Mouse (Mus musculus): ENCODE data around the gene Ccdc142.

Gene Ccdc142

DNA sequence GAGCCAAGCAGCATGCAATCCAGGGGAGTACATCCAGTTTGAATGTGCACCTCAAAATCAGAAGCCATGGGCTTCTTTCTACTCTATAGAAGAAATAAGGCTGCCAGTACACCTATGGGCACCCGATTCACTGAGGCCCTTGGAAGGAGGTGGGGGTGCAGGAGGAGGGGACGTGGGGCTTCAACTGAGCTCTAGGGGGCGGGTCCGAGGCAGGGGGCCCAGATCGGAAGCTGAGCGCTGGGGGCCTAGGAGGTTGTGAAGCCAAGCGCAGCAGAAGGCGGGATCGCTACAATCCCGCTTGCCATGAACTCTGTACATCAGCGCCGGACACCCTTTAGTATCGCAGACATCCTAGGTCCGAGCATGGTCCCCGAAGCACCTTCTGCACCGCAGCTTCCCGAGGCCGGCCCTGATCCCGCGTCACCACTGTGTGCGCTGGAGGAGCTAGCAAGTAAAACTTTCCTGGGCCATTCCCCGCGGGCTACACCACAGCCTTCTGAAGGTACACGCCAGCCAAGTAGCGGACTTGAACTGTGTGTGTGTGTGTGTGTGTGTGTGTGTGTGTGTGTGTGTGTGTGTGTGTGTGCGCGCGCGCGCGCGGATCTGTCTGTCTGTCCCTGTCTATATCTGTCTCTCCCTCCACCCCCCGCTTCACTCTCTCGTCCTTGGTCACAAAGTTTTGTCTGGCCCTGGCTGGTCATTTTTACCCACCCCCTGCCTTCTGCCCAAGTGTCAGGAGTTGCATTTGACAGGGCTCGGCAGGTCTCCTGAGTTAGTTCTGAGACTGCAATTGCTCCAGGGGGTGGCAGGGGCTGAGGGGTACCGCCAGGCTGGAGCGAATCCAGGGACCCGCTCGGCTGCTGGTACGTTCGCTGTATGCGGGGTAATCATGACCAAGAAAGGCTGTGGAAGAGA, 15.0 kb upstream of the Ccdc142 start, which contains the start of gene Lbx2:
Gene Lbx2, plus strand, starts transcription at position 247 of the 915 bp plus-strand sequence.
- no peak for DNase-seq

DNA sequence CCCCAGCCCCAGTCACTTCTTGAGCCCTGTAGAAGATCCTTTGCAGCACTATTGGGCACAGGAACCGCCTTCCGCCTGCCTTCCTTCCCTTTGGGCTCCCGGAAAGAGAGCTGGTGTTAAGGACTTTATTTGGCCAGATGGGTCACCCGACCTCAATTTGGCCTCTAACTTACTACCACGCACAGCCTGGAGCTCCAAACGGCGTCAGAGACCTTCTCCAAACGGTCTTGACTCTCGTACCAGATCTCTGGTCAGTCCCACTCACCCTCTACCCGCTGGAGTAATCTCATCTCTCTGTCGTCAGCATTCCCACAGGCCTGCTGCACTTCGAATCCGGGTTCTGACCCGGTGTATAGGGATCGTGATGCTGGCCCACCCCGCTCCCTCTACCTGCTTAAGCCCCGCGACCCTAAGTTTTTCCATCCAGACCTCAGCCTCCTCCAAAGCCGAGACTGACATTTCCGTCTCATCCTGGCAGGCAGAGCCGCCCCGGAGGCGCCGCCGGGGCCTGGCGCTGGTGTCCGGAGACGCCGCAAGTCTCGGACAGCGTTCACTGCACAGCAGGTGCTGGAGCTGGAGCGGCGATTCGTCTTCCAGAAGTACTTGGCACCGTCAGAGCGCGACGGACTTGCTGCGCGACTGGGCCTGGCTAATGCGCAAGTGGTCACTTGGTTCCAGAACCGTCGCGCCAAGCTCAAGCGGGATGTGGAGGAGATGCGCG, 14.0 kb upstream of the Ccdc142 start:
- no peak for DNase-seq

DNA sequence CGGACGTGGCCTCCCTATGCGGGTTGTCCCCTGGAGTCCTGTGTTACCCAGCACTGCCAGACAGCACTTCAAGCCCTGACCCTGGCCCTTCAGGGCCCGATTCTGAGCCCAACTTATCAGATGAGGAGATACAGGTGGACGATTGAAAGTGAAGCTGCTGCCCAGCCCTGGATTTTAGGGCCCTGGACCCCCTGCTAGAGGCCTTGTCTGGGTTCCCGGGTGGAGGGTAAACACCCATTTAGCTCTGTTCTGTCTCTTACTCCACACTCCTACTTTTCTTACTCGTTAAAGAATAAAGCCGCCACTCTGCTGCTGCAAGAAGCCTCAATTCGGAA, 13.5 kb upstream of the Ccdc142 start:
- no peak for DNase-seq

DNA sequence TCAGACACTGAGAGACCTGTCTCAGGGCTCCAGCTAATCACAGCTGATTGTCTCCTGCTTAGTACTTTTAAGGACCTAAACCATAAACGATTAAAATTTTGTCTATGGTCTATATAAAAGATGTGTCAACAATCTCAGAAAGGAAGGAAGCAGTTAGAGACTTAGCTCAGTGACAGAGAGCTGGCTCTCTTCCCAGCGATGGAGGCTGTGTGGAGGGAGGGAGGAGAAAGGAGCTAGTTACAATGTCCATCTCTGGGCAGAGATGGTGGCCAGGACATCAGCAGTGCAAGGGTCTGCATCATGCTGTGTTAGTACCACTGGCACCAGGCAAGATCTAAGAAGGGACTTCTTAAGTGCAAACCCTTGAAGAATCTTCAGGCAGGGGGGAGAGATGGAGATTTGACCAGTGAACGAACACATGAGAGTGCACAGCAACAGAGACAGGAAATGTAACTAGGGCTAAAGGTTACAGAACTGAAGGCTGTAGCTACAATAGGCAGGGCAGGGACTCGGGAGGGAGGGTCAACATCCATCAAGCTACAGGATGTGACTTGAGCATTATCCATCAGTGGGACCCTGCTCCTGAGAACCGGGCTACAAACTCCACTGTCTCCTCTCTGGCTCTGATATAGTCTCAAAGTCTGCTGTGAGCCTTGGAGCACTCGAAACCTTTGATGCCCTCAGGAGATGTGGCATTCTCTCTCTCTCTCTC, 8.8 kb upstream of the Ccdc142 start:
- DNase-seq: no peak

DNA sequence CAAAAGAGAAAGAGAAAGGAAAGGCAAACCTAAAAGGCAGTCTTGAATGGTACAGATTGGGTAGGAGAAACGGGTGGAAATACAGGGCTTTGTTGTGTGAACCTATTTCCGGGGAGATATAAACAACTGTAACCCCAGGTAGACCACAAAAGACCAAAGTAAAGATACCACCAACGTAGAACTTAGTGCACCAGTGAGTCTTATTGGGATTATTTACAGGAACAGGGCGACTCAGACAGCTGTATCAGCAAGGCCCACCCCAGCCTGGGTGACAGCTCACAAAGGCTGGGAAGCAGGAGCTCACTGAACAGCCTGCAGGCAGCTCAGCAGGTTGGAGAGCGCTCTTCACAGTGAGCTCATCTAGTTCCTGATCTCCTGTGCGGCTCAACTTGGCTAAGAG, 5.4 kb upstream of the Ccdc142 start:
- no peak for DNase-seq

DNA sequence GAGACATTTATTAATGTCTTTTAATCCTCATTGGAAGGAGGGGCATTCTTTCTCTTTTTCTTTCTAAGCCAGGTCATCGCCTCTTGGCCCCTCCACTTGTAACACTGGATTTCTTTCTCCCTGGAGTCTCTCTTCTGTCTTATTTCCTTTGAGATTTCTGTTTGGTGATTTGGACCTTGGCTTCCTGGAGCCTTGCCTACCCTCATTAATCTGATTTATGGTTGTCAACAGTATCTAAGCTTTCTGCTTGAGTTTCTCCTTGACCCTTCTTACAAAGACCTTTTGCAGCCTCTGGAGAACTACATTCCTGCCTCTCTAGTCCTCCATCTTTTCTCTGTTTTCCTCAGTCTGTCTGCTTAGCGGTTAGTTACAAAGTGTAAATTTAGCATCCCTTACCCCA, 3.0 kb upstream of the Ccdc142 start:
- no peak for DNase-seq

DNA sequence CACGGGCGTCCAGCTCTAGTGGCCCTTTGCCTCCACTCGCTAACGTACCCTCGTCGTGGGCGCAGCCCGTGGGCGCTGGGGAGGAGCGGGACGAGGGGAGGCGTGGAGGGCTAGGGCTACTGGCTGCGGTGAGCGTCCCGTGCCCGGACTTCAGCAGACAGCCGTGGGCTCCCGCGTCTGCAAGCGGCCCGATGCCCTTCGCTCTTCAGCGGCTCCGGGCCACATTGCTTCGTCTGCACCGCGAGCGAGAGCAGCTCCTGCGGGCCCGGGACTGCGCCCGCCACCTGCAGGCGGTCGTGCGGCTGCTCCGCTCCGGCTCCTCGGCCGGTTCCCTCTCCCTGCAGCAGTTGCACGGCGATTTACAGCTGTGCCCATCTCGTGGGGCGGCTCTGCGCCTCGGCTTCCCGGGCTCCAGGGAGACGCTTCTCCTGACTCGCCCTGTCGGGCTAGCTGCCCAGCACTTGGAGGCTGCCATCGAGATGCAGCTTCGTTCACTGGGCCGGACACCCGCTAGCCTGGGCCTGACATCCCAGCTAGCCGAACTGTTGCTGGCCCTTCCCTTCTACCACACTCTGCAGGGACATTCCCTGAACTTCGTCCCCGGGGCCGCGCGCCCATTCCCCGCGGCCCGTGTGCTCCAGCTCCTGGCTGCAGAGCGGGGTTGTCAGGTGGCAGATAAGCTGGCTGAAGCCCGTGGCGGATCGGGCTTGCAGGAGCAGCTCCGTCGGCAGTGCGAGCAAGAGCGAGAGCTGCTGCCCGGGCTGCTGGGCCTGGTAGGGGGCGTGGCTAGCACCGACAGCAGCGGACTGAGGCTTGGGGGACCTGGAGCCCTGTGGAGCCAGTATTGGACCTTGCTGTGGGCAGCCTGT, 521 bp downstream of the Ccdc142 start:
- DNase-seq: peak; percentile 59

DNA sequence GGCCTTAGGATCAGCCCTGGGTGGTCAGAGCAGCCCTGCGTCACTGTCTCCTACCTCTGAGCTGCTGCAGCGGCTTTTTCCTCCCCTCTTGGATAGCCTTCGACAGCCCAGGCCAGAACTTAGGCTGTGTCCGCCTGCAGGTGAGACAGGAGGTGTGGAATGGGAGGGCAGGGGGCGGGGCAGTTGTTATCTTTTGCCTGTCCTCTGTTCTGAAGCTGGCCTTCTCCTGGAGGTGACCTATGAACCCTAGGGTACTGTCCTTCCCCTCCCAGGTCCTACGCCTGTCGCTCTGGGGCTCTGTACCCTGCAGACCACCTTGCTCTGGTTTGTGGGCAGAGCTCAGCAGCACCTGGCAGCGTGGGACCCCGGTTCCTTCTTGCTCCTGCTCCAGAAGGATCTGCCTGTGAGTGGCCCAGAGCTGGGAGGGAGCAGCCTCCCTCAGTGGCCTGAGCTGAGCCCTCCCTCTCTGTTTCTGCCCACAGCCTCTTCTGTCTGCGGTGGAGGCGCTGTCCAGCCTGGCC, 1.8 kb downstream of the Ccdc142 start:
- DNase-seq: no peak

DNA sequence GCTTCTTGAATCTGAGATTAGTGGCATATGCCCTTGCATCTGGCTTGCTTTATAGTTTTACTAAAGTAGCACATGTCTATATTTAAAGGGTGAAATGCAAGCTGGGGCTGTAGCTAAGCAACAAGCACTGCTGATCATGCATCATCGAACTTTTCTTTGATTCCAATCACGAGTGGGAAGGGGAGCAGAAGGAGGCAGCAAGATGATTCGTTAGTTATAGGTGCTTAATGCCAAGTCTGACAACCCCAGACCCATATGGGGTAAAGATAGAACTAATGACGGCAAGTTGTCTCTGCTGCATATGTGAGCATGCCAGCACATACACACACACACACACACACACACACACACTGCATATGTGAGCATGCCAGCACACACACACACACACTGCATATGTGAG, 2.8 kb downstream of the Ccdc142 start:
- DNase-seq: no peak

DNA sequence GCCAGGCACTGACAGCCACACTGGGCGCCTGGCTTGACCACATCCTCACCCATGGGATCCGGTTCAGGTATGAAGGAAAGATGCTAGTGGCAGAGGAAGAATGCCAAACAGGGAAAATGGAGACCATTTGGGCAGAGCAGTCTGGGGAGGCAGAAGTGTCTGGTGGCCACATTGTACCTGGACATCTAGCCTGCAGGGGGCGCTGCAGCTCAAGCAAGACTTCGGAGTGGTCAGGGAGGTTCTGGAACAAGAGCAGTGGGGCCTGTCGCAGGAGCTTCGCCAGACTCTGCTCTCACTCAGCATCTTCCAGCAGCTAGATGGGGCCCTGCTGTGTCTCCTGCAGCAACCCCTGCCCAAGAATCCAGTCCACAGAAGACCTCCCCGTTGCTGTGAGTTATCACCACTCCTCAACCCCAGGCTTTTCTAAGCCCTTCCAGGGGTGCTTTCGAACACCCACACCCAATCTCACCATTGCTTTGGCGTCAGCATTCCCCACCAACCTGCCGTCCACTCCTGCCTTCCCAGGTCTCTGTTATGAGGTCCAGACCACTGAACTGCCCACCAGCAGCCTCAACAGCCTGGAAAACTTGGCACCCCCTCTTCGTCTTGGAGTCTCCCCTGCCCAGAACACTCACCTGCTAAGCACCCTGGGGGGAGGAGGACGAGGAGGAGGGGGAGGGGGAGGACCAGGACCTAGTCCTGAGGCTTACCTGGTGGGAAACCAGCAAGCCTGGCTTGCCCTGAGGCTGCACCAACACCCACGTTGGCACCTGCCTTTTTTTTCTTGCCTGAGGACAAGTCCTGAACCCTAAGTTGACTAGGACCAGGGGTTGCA, 6.4 kb downstream of the Ccdc142 start:
- DNase-seq: peak; percentile 63

DNA sequence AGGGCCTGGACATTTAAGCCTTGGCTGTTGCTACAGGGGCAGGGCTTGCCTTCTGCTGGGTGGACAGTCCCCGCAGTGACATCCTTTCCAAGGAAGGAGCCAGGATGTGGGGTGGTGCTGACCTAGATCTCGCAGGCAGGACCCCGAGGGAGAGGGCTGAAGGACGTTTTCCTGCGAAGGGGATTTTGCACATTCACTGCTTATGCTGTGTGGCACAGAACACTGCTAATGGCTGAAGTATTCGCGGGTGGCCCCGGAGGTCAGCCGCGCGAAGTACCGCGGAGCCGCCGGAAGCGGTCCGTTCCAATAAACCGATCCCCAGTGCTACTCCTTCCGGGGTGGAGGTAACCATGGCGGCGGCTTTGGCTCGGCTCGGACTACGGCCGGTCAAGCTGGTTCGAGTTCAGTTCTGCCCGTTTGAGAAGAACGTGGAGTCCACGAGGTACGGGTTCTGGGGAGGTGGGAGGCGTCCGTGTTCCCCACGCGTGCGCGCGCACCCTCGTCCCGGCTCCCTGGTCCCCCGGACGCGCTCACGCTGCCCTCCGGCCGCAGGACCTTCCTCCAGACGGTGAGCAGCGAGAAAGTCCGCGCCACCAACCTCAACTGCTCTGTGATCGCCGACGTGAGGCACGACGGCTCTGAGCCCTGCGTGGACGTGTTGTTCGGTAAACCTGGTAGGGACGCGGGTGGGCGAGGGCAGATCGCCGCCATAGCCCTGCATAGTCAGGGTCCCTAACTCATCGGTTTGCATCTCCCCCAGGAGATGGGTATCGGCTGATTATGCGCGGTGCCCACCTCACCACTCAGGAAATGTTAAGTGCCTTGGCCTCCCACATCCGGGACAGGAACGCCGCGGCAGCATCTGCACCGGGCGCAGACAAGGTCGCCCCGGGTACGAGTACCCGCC, 7.6 kb downstream of the Ccdc142 start, which contains the start of gene Mrpl53:
Gene Mrpl53, plus strand, starts transcription at position 279 of the 907 bp plus-strand sequence.
- DNase-seq: peak; percentile 81

DNA sequence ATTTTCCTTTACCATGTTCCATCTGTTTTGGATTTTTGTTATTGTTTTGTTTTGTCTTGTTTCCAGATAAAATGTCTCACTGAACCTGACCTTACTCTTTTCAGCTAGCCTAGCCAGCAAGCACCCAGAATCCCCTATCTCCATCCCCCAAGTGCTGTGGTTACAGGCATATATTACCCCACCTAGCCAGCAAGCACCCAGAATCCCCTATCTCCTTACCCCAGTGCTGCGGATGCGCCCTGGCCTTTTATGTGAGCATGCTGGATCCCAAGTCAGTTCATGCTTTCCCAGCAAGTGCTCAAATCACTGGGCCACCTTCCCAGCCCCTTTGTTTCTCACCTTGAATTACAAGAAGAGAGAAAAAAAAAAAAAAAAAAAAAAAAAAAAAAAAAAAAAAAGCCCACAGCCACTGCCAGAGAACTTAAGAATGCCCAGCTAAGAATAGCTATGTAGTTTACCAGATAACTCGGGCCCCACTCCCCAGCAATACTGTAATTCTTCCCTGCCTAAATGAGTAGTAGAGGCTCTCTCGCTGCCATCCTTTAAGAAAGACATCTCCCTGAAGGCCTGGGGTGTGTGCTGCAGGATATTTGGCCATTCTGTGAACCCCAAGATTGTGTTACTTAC, 10.2 kb downstream of the Ccdc142 start:
- no peak for DNase-seq

DNA sequence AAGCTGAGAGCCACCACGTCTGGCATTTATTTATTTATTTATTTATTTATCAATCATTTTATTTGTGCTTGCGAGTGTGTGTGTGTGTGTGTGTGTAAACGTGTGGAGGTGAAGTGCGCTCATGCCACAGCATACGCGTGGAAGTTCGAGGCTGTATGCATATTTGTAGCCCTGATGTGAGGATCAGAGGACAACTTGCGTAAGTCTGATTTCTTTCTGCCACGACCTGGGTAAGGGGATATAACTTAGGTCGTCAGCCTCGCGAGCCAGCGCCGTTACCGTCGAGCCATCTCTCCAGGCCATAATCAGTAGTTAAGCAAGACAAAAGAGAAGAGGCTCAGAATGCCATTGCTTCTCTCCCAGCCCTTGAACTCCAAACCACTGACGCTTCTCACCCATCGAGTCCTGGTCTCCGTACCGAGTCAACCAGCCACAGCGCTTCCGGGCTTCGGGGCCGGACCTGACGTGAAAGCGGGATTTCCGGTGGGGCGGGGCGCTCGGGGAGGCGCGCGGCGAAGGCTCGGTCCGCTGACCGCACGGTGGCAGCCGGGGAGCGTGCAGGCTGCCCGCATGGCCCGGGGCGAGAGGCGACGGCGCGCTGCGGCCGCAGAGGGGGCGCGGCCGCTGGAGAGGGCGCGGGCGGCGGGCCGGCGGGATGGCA, 13.7 kb downstream of the Ccdc142 start, which contains the start of gene Mogs:
Gene Mogs, plus strand, starts transcription at position 486 of the 661 bp plus-strand sequence.
- peak; percentile 94 for DNase-seq

DNA sequence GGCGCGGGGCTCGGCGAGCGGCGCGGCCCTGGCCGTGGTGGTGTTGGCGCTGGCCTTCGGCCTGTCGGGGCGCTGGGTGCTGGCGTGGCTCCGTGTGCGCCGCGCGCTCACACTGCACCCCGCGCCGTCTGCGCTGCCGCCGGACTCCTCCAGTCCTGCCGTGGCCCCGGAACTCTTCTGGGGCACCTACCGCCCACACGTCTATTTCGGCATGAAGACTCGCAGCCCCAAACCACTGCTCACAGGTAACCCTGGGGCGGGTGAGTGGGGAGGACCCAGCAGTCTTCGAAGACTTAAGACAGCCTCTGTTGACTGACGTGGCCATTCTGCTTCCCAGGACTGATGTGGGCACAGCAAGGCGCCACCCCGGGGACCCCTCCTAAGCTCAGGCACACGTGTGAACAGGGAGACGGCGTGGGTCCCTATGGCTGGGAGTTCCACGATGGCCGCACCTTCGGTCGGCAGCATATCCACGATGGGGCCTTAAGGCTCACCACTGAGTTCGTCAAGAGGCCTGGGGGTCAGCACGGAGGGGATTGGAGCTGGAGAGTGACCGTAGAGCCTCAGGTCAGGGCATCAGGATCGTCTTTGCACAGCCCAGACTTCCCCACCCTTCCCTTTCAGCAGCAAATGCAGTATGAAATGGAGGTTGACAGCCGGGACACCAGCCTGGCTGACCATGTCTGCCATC, 14.4 kb downstream of the Ccdc142 start:
- DNase-seq: no peak

DNA sequence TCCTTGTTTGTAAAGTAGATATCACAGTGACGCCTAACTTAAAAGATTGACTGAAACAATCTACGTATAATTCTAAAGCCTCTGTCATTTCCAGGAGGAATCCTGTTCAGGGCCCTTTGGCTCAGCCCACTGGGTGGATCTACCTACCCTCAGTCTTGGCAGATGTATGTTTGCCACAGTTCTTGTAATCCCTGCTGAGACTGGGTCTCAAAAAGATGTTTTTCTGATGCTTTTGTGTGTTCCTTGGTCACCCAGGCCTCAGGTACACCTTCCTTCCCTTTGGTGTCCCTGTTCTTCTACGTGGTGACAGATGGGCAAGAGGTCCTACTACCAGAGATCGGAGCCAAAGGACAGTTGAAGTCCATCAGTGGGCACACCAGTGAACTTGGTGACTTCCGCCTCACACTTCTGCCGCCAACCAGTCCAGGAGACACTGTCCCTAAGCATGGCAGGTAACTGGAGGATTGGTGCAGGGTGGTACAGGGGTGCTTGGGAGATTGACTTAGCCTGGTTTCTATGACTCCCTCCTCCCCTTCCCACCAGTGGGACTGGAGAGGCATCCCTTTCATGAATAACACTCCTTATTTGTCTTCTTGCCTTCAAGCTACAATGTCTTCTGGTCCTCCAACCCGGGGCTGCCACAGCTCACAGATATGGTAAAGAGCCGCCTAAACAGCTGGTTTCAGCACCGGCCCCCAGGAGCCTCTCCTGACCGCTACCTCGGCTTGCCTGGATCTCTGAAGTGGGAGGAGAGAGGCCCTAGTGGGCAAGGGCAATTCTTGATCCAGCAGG, 15.2 kb downstream of the Ccdc142 start:
- no peak for DNase-seq

DNA sequence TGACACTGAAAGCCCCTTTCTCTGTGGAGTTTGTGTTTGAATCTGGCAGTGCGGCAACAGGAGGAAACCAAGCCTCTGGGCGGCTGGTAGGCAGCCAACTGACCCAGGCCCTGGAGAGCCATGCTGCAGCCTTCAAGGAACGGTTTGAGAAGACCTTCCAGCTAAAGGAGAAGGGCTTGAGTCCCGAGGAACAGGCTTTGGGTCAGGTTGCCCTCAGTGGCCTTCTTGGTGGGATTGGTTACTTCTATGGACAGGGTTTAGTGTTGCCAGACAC, 15.7 kb downstream of the Ccdc142 start:
- no peak for DNase-seq

DNA sequence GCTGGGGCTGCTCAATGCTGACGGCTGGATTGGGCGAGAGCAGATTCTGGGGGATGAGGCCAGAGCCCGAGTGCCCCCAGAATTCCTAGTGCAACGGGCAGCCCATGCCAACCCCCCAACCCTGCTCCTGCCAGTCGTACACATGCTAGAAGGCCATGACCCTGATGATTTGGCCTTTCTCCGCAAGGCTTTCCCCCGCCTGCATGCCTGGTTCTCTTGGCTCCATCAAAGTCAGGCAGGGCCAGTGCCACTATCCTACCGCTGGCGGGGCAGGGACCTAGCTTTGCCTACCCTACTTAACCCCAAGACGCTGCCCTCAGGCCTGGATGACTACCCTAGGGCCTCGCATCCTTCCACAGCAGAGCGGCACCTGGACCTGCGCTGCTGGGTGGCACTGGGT, 16.2 kb downstream of the Ccdc142 start:
- DNase-seq: no peak

DNA sequence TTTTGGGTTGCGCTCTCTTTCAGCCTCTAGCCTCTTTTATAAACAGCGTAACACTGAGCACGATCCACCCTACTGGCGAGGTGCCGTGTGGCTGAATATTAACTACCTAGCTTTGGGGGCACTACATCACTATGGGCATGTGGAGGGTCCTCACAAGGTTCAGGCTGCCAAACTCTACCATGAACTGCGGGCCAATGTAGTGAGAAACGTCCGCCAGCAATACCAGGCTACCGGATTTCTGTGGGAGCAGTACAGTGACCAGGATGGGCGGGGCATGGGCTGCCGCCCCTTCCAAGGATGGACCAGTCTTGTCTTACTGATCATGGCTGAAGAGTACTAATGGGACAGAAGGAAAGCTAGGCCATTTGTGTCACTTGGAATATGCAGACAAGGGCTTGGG, 17.0 kb downstream of the Ccdc142 start:
- no peak for DNase-seq

All from right cerebral cortex, adult 18-20 months (tissue).